Mouse (Mus musculus) intestine, postnatal 0 days (tissue): Measurements from ENCODE around the gene Rubcnl. TPM values are rescaled to one million over a fixed set of nuclear protein-coding genes. Genes with fewer than 3 reads are reported as not detected.

ENCODE experiments used
- ATAC-seq: fragments of 200-750 bp; cut with Nextera tagmentation; 2 replicates; pipeline ENCODE4 v1.8.0; 2017; ENCODE audit warnings: mild to moderate bottlenecking, moderate TSS enrichment, moderate library complexity
- H3K27ac ChIP-seq: fragments of 300-500 bp; sonication (generic); 2 replicates; pipeline ENCODE4 v1.5.1; 2014; ENCODE audit warnings: mild to moderate bottlenecking, low read depth, low read length, moderate library complexity
- H3K27me3 ChIP-seq: fragments of 300-500 bp; sonication (generic); replicated peaks from 2 replicates; pipeline ENCODE4 v1.6.1; 2014; ENCODE audit warnings: low read length, mixed read lengths; ENCODE audit not compliant: control insufficient read depth, insufficient read depth
- H3K36me3 ChIP-seq: fragments of 300-500 bp; sonication (generic); 2 replicates; pipeline ENCODE4 v1.6.1; 2014; ENCODE audit warnings: mild to moderate bottlenecking, moderate library complexity; ENCODE audit not compliant: control insufficient read depth, insufficient read depth
- H3K4me1 ChIP-seq: fragments of 300-500 bp; sonication (generic); replicated peaks from 2 replicates; pipeline ENCODE4 v1.6.1; 2014; ENCODE audit warnings: antibody characterized with exemption, low read length, mixed read lengths; ENCODE audit not compliant: control insufficient read depth, insufficient read depth
- H3K4me2 ChIP-seq: fragments of 300-500 bp; sonication (generic); replicated peaks from 2 replicates; pipeline ENCODE4 v1.6.1; 2014; ENCODE audit warnings: low read depth, mild to moderate bottlenecking, moderate library complexity
- H3K4me3 ChIP-seq: fragments of 300-500 bp; sonication (generic); 2 replicates; pipeline ENCODE4 v1.5.1; 2014; ENCODE audit warnings: low read depth, low read length
- H3K9ac ChIP-seq: fragments of 300-500 bp; sonication (generic); 2 replicates; pipeline ENCODE4 v1.6.1; 2014; ENCODE audit warnings: mild to moderate bottlenecking, low read depth, low read length
- H3K9me3 ChIP-seq: fragments of 300-500 bp; sonication (generic); 2 replicates; pipeline ENCODE4 v1.6.1; 2016; ENCODE audit warnings: mixed run types; ENCODE audit not compliant: control insufficient read depth
- CTCF ChIP-seq: sonication (generic); IDR thresholded peaks from 2 replicates; pipeline ENCODE4 v1.5.1; 2016; ENCODE audit warnings: low read depth, mild to moderate bottlenecking, control low read depth, antibody characterized with exemption, moderate library complexity
- WGBS: fragments of 180-500 bp; shearing (Covaris S2); extraction: QIAGEN DNeasy Blood & Tissue Kit; methylation state at CpG from one replicate; pipeline ENCODE4 v1.1.7; 2014; 5-methylcytosine and 5-hydroxymethylcytosine counted together
- polyA plus RNA-seq: library from polyadenylated mRNA; unstranded; fragments of >200 nt; fragmentation: Nextera tagmentation; extraction: Ambion mirVana; gene quantifications from 2 replicates; pipeline ENCODE4 v1.2.1, GENCODE M21; 2015

The Rubcnl gene
- polyA plus RNA-seq, 1 experiment from 2014 or later = 0.22 TPM

DNA sequence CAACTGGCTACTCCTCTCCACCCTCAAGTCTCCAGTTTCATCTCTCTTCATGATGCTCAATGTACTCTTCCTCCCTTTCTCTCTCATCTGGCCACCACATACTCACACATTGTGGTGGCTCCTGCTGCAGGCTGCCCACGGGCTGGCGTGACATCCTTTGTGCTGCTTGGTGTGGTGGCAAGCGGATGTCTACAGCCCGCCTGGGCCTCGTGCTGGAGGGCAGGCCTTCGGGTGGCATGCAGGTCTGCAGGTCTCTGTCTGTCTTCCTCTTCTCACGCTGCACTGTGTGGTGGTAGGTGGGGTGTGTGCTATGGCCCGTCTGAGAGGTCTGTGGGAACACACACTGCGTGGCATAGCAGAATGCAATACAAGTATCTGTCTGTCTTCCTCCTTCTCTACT lies 6.7 kb downstream of the Rubcnl start:
- Histone ChIP-seq H3K4me1 (no peaks in the 10 kb centered on the region), H3K27me3 (no peaks in the 10 kb centered on the region), H3K4me2 (no peak overlapping the region), H3K36me3 (no peaks in the 10 kb centered on the region), H3K9me3 (no peaks in the 10 kb centered on the region), H3K27ac (no peak overlapping the region), H3K9ac (no peak overlapping the region), H3K4me3 (no peak overlapping the region)
- TF ChIP-seq CTCF = no peak
- 87% methylated on average over 9 of the region's 9 CpGs for WGBS
- no peak for ATAC-seq

DNA sequence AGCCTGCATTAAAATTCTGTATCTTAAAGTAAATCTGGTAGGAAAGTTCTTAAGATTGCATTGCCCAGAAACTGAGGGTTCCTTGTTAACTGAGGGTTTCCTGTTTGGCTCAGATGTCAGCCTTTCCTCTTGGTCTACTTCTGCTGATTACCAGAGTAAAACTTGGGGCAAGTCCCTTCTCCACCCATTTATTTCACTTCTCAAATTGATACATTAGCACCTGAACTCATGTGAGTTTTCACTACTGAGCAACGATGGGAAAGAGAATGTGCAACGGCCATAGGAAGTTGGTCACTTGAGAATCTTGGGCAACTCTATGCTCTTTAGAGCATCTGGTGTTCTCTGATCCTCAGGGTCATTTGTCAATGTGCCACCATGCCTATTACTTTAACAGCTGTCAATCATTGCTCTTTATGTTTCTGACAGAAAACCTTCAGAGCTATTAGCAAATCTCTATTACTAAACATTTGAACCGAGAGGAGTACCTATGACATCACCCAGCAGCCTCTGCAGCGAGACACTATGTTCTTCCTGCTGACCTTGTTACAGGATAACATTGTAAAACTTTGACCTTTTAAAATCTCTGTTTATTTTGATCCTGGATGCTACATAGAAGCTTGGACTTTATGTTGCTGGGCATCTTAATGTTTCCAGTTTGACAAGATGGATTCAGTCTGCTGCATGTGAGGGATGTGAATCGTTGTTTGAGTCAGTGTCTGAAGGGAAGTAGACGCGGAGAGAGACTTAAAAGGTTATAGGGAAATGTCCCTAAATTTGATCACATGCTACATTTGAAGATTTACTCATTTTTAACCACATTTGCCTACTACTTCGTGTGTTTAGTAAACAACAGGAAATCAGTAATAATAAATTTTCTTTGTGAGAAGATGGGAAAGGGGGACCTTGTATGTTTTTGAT lies 9.2 kb downstream of the Rubcnl start:
- Histone ChIP-seq H3K27me3 (no peaks in the 10 kb centered on the region), H3K4me2 (no peak overlapping the region), H3K9ac (no peak overlapping the region), H3K9me3 (no peaks in the 10 kb centered on the region), H3K36me3 (no peaks in the 10 kb centered on the region), H3K27ac (no peak overlapping the region), H3K4me3 (no peak overlapping the region), H3K4me1 (no peaks in the 10 kb centered on the region)
- 75% methylated on average over 8 of the region's 8 CpGs for WGBS
- ATAC-seq = no peak
- no peak for TF ChIP-seq CTCF

GRCm38 (mm10) chr14:75030764-75031163 lies 14.9 kb downstream of the Rubcnl start:
- no peak for TF ChIP-seq CTCF
- Histone ChIP-seq H3K27me3 (no peaks in the 10 kb centered on the region), H3K4me1 (no peaks in the 10 kb centered on the region), H3K9me3 (no peaks in the 10 kb centered on the region), H3K27ac (no peak overlapping the region), H3K4me3 (no peak overlapping the region), H3K4me2 (no peak overlapping the region), H3K9ac (no peak overlapping the region), H3K36me3 (no peaks in the 10 kb centered on the region)
- WGBS = 75% methylated on average over 7 of the region's 7 CpGs
- ATAC-seq = no peak

GRCm38 (mm10) chr14:75031999-75032575 lies 16.3 kb downstream of the Rubcnl start:
- no peak overlapping the region for H3K4me2 ChIP-seq
- no peak for ATAC-seq
- H3K4me1 ChIP-seq = no peaks in the 10 kb centered on the region
- H3K9ac ChIP-seq = no peak overlapping the region
- H3K27me3 ChIP-seq = no peaks in the 10 kb centered on the region
- WGBS = 74% methylated on average over 9 of the region's 9 CpGs
- H3K4me3 ChIP-seq = no peak overlapping the region
- TF ChIP-seq CTCF = no peak
- no peak overlapping the region for H3K27ac ChIP-seq
- H3K9me3 ChIP-seq = no peaks in the 10 kb centered on the region
- no peaks in the 10 kb centered on the region for H3K36me3 ChIP-seq

DNA sequence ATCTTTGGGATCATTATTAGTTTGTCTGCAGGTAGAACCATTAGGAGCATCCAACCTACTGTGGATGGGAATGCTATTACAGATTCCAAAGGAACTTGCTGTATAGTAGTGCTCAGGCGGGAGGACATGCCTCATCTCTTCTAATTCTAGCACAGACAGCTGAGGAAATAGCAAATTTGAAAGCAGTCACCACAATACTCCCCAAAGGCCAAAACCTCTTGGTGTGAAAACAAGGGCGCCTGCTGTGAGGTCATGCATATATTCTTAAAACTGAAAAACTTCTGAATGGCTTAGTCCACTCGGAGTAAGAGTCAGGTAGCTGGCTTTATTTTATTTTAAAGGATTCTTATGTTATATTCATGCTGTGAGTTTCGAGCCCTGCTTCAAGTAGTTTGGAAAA lies 16.9 kb downstream of the Rubcnl start:
- H3K27ac ChIP-seq = no peak overlapping the region
- 86% methylated on average over 4 of the region's 4 CpGs for WGBS
- H3K9ac ChIP-seq = no peak overlapping the region
- no peaks in the 10 kb centered on the region for H3K27me3 ChIP-seq
- no peak for TF ChIP-seq CTCF
- no peaks in the 10 kb centered on the region for H3K36me3 ChIP-seq
- no peaks in the 10 kb centered on the region for H3K9me3 ChIP-seq
- no peak overlapping the region for H3K4me2 ChIP-seq
- H3K4me1 ChIP-seq = no peaks in the 10 kb centered on the region
- ATAC-seq = no peak
- no peak overlapping the region for H3K4me3 ChIP-seq

- no peaks in the 10 kb centered on the region for H3K36me3 ChIP-seq
Measured at GRCm38 (mm10) chr14:75034240-75034639, 18.4 kb downstream of the Rubcnl start.

More at GRCm38 (mm10) chr14:75034240-75034639, 18.4 kb downstream of the Rubcnl start:
- no peak for ATAC-seq
- WGBS = 75% methylated on average over 3 of the region's 3 CpGs
- Histone ChIP-seq H3K9ac (no peak overlapping the region), H3K4me1 (no peaks in the 10 kb centered on the region), H3K27me3 (no peaks in the 10 kb centered on the region), H3K4me3 (no peak overlapping the region), H3K27ac (no peak overlapping the region), H3K4me2 (no peak overlapping the region), H3K9me3 (no peaks in the 10 kb centered on the region)
- no peak for TF ChIP-seq CTCF
